Mouse (Mus musculus): Measurements from ENCODE around the gene Obox6. TPM values are rescaled to one million over a fixed set of nuclear protein-coding genes. Genes with fewer than 3 reads are reported as not detected.

Gene Obox6
- polyA plus RNA-seq (2012; rRNA removed): not detected in 2 replicates

DNA sequence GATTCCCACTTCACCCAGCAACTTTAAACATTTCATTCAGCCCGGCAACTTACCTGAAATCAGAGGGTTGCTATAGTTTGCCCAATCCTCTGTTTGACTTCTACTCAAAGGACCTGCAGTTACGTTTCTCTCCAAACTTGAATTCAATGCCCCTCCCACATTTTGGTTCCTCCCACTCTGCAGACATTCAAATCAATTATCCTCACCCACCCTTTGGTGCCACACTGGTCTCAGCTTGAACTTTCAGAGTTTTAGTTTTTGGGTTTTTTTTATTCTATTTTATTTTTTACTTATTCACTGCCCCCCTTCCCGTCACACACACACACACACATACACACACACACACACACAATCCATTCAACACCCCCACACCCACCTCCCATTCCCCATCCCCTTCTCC lies at the start of gene Obox6:
Gene Obox6 (minus strand): TSS at position 101 of the 400 bp plus-strand sequence.
- H3K4me3 ChIP-seq (replicated peaks; ENCODE audit: extremely low read depth, low read depth, low read length): no peak within 1 kb of the TSS
- no peak for DNase-seq
- TF ChIP-seq CTCF (IDR thresholded peaks at IDR 0.05; ENCODE audit: insufficient read depth, low read length): no peak
- 84% methylated on average over 3 of the region's 3 CpGs for WGBS
- no peaks in the 10 kb centered on the region for H3K4me1 ChIP-seq (ENCODE audit: control insufficient read depth, insufficient read depth, low read length)

DNA sequence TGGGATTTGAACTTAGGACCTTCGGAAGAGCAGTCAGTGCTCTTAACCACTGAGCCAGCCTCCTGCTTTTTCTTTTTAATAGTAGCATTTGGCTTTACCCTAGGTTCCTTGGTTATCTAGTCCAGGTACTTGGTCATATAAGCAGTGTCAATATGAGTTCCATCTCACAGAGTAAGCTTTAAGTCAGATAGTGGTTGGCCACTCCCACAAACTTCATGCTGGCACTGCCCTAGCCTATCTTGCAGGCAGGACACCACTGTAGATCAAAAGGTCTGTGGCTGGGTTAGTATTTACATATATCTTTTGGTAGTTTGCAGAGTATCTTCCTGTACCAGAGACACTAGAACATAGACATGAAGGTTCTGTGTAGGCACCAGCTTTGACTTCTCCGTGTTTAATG lies 44.6 kb upstream of the Obox6 start:
- H3K4me1 ChIP-seq (ENCODE audit: control insufficient read depth, insufficient read depth, low read length): no peaks in the 10 kb centered on the region
- TF ChIP-seq CTCF (IDR thresholded peaks at IDR 0.05; ENCODE audit: insufficient read depth, low read length) (no peak), POLR2A (IDR thresholded peaks at IDR 0.05; ENCODE audit: borderline replicate concordance, extremely low read depth, low read depth, low read length) (no peak)
- no peak for DNase-seq
- WGBS: 79% methylated on average over 2 of the region's 2 CpGs
- no peak overlapping the region for H3K4me3 ChIP-seq (replicated peaks; ENCODE audit: extremely low read depth, low read depth, low read length)

GRCm38 (mm10) chr7:15882317-15882716 lies 42.8 kb upstream of the Obox6 start, which contains the start of gene Crxos:
Gene Crxos, plus strand, starts transcription at chr7:15882617.
- WGBS: 76% methylated on average over 2 of the region's 2 CpGs
- Histone ChIP-seq H3K4me1 (ENCODE audit: control insufficient read depth, insufficient read depth, low read length) (no peaks in the 10 kb centered on the region), H3K4me3 (replicated peaks; ENCODE audit: extremely low read depth, low read depth, low read length) (no peak within 1 kb of the TSS)
- no peak for TF ChIP-seq CTCF (IDR thresholded peaks at IDR 0.05; ENCODE audit: insufficient read depth, low read length)
- no peak for TF ChIP-seq POLR2A (IDR thresholded peaks at IDR 0.05; ENCODE audit: borderline replicate concordance, extremely low read depth, low read depth, low read length)
- no peak for DNase-seq

GRCm38 (mm10) chr7:15881831-15882230 lies 42.4 kb upstream of the Obox6 start:
- no peaks in the 10 kb centered on the region for H3K4me1 ChIP-seq (ENCODE audit: control insufficient read depth, insufficient read depth, low read length)
- TF ChIP-seq POLR2A (IDR thresholded peaks at IDR 0.05; ENCODE audit: borderline replicate concordance, extremely low read depth, low read depth, low read length): no peak
- no peak for TF ChIP-seq CTCF (IDR thresholded peaks at IDR 0.05; ENCODE audit: insufficient read depth, low read length)
- 64% methylated on average over 3 of the region's 3 CpGs for WGBS
- no peak for DNase-seq
- H3K4me3 ChIP-seq (replicated peaks; ENCODE audit: extremely low read depth, low read depth, low read length): no peak overlapping the region

- no peak for DNase-seq
- H3K4me1 ChIP-seq (ENCODE audit: control insufficient read depth, insufficient read depth, low read length): no peaks in the 10 kb centered on the region
- 15% methylated on average over 7 of the region's 7 CpGs for WGBS
- no peak overlapping the region for H3K4me3 ChIP-seq (replicated peaks; ENCODE audit: extremely low read depth, low read depth, low read length)
- no peak for TF ChIP-seq CTCF (IDR thresholded peaks at IDR 0.05; ENCODE audit: insufficient read depth, low read length)
- TF ChIP-seq POLR2A (IDR thresholded peaks at IDR 0.05; ENCODE audit: borderline replicate concordance, extremely low read depth, low read depth, low read length): no peak
Observed at GRCm38 (mm10) chr7:15881388-15881787, 41.9 kb upstream of the Obox6 start.

DNA sequence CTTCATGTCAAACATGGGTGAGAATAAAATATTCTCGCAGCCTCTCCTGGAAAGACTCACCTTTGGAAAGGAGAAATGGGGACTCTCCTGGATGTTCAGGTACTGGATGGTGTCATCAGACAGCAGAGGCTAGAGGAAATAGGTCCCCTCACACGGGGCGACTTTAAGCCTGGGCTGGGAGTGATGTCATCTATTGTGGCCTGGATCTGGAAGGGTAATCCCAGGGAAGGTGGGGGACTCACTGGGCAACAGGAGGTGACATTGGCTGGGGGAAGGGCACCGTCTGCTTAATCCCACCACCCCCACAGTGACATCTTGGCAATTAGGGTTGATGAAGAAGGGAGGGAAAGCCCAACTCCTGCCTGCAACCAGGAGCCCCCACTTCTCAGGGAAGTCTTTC lies 40.3 kb upstream of the Obox6 start, which contains the start of gene Crx:
Gene Crx (minus strand): TSS at position 213 of the 400 bp plus-strand sequence.
- no peaks in the 10 kb centered on the region for H3K4me1 ChIP-seq (ENCODE audit: control insufficient read depth, insufficient read depth, low read length)
- DNase-seq: no peak
- TF ChIP-seq CTCF (IDR thresholded peaks at IDR 0.05; ENCODE audit: insufficient read depth, low read length) (no peak), POLR2A (IDR thresholded peaks at IDR 0.05; ENCODE audit: borderline replicate concordance, extremely low read depth, low read depth, low read length) (no peak)
- H3K4me3 ChIP-seq (replicated peaks; ENCODE audit: extremely low read depth, low read depth, low read length): no peak within 1 kb of the TSS
- 37% methylated on average over 4 of the region's 4 CpGs for WGBS

- no peak overlapping the region for H3K4me3 ChIP-seq (replicated peaks; ENCODE audit: extremely low read depth, low read depth, low read length)
- TF ChIP-seq CTCF (IDR thresholded peaks at IDR 0.05; ENCODE audit: insufficient read depth, low read length) (no peak), POLR2A (IDR thresholded peaks at IDR 0.05; ENCODE audit: borderline replicate concordance, extremely low read depth, low read depth, low read length) (no peak)
- WGBS: 73% methylated on average over 4 of the region's 4 CpGs
- no peak for DNase-seq
- no peaks in the 10 kb centered on the region for H3K4me1 ChIP-seq (ENCODE audit: control insufficient read depth, insufficient read depth, low read length)
Observed at GRCm38 (mm10) chr7:15864104-15864503, 24.6 kb upstream of the Obox6 start.

DNA sequence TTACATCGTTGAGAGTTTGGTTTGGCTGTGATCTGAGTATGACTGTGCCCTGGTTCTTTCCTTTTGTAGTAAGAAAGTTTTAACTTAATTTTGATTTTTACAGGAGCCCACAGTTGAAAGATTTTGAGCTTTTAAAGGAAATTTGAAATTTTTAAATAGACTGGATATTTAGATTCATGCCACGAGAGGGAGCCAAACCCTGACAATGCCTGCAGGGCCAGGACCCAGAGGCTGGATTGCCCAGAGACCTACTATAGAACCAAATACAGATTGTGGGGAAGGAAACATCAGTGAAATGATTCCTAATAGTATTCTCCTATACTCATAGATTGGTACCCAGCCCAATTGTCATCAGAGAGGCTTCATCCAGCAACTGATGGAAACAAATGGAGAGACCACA lies 20.2 kb upstream of the Obox6 start:
- WGBS: 34% methylated on average over 2 of the region's 2 CpGs
- Histone ChIP-seq H3K4me1 (ENCODE audit: control insufficient read depth, insufficient read depth, low read length) (no peaks in the 10 kb centered on the region), H3K4me3 (replicated peaks; ENCODE audit: extremely low read depth, low read depth, low read length) (no peak overlapping the region)
- no peak for DNase-seq
- TF ChIP-seq POLR2A (IDR thresholded peaks at IDR 0.05; ENCODE audit: borderline replicate concordance, extremely low read depth, low read depth, low read length) (no peak), CTCF (IDR thresholded peaks at IDR 0.05; ENCODE audit: insufficient read depth, low read length) (no peak)

Other genes starting within 250 kb of the Obox6 start
- gene Obox3, start 199.8 kb downstream of the Obox6 start, polyA plus RNA-seq (2012; rRNA removed): not detected in 2 replicates
- gene Obox5, start 89.5 kb downstream of the Obox6 start, polyA plus RNA-seq (2012; rRNA removed): not detected in 2 replicates
- gene Crx, start 40.3 kb upstream of the Obox6 start, polyA plus RNA-seq (2012; rRNA removed): not detected in 2 replicates
- gene Crxos, start 42.9 kb upstream of the Obox6 start, polyA plus RNA-seq (2012; rRNA removed): not detected in 2 replicates
- gene Selenow, start 82.7 kb upstream of the Obox6 start, polyA plus RNA-seq (2012; rRNA removed): 480 and 641 TPM in 2 replicates
- gene Nop53, start 106.4 kb upstream of the Obox6 start, polyA plus RNA-seq (2012; rRNA removed): 119 and 128 TPM in 2 replicates
- gene Ehd2, start 127.9 kb upstream of the Obox6 start, polyA plus RNA-seq (2012; rRNA removed): 219 and 232 TPM in 2 replicates
- gene Bicra, start 208.2 kb upstream of the Obox6 start, polyA plus RNA-seq (2012; rRNA removed): 19.0 and 21.2 TPM in 2 replicates
- 0.02 and 0.04 TPM in 2 replicates for gene Zfp541, start 222.1 kb upstream of the Obox6 start, polyA plus RNA-seq (2012; rRNA removed)

Data from lung, adult 2 months (tissue).